Mouse (Mus musculus) lung, embryonic 15.5 days (tissue): ENCODE measurements around the gene Necap1. TPM values are rescaled to one million over a fixed set of nuclear protein-coding genes. Genes with fewer than 3 reads are reported as not detected.

Experiments used
- ATAC-seq: fragments of 200-750 bp; cut with Nextera tagmentation; 2 replicates; pipeline ENCODE4 v1.8.0; 2017; ENCODE audit warnings: moderate number of reproducible peaks, borderline replicate concordance; ENCODE audit not compliant: low FRiP score, low TSS enrichment; ENCODE audit errors: extremely low read depth
- H3K27ac ChIP-seq: fragments of 300-500 bp; sonication (generic); 2 replicates; pipeline ENCODE4 v1.5.1; 2015; ENCODE audit warnings: moderate library complexity, mild to moderate bottlenecking, inconsistent platforms
- H3K27me3 ChIP-seq: fragments of 300-500 bp; sonication (generic); 2 replicates; pipeline ENCODE4 v1.6.1; 2015; ENCODE audit warnings: inconsistent platforms
- H3K36me3 ChIP-seq: fragments of 300-500 bp; sonication (generic); 2 replicates; pipeline ENCODE4 v1.6.1; 2015; ENCODE audit warnings: inconsistent platforms
- H3K4me1 ChIP-seq: fragments of 300-500 bp; sonication (generic); 2 replicates; pipeline ENCODE4 v1.6.1; 2015; ENCODE audit warnings: inconsistent platforms
- H3K4me2 ChIP-seq: fragments of 300-500 bp; sonication (generic); 2 replicates; pipeline ENCODE4 v1.6.1; 2015; ENCODE audit warnings: inconsistent platforms, mild to moderate bottlenecking, moderate library complexity
- H3K4me3 ChIP-seq: fragments of 300-500 bp; sonication (generic); 2 replicates; pipeline ENCODE4 v1.5.1; 2015; ENCODE audit warnings: mild to moderate bottlenecking, inconsistent platforms
- H3K9ac ChIP-seq: fragments of 300-500 bp; sonication (generic); 2 replicates; pipeline ENCODE4 v1.6.1; 2015; ENCODE audit warnings: inconsistent platforms
- H3K9me3 ChIP-seq: fragments of 300-500 bp; sonication (generic); 2 replicates; pipeline ENCODE4 v1.6.1; 2016; ENCODE audit warnings: inconsistent platforms
- WGBS: fragments of 180-500 bp; shearing (Covaris S2); methylation state at CpG from one replicate; pipeline ENCODE4 v1.1.7; 2015; 5-methylcytosine and 5-hydroxymethylcytosine counted together
- polyA plus RNA-seq: library from polyadenylated mRNA; unstranded; fragments of >200 nt; fragmentation: Nextera tagmentation; extraction: Ambion mirVana; gene quantifications from 2 replicates; pipeline ENCODE4 v1.2.1, GENCODE M21; 2015

The Necap1 gene
- 46.0 and 48.1 TPM in 2 replicates for polyA plus RNA-seq

DNA sequence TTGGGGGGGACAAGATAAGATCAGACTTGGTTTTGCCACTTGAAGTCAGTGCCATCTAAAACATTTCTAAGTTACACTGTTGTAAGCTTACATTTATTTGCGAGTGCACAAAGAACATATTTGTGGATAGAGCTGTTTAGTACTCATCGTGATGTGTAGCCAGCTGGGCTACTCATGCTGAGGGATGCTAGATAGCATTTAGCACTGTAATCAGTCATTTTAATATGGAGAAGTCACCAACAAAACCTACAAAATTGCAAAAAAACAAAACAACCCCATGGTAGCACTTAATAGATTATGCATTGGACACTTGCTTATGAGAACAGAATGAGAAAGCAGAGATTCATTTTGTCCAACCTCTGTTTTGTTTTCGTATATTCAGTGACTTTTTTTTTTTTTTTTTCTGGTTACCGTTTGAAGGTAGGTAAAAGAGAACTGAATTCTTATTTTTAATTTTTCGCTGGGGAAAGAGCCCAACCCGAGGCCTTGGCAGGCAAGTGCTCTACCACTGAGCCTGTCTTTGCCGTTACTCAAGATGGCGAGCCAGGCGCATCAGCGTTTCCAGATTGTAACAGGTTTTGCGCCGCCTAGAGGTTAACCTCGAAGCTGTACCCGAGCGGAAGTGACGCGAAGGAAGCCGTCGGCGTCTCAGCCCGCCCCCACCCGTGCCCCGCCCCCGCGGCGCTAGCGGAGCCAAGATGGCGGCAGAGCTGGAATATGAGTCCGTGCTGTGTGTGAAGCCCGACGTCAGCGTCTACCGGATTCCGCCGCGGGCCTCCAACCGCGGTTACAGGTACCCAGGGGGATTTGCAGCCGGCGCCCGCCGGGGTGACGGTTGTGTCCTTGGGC, at the start of gene Necap1:
Necap1 (plus strand) TSS at position 604 of the 849 bp plus-strand sequence.
- Histone ChIP-seq H3K9me3 (no peaks in the 10 kb centered on the region), H3K4me2 (peak within 1 kb of the TSS; percentile 55), H3K36me3 (peaks cover 8% of the 10 kb centered on the region; the same call in 1 of the 2 replicates), H3K4me3 (peak within 1 kb of the TSS; percentile 93), H3K4me1 (peaks cover 11% of the 10 kb centered on the region), H3K9ac (peak within 1 kb of the TSS; percentile 92), H3K27ac (peak within 1 kb of the TSS; percentile 88), H3K27me3 (no peaks in the 10 kb centered on the region)
- ATAC-seq, result peak; percentile 96
- 7% methylated on average over 43 of the region's 43 CpGs for WGBS

- H3K27me3 ChIP-seq, result no peaks in the 10 kb centered on the region
- no peak overlapping the region for H3K4me3 ChIP-seq
- no peak overlapping the region for H3K9ac ChIP-seq
- 0 out of 2 replicates have a peak overlapping the region, but pooled peaks have one; percentile 9 for H3K4me2 ChIP-seq
- H3K9me3 ChIP-seq, result no peaks in the 10 kb centered on the region
- no peak for ATAC-seq
- peaks cover 52% of the 10 kb centered on the region for H3K4me1 ChIP-seq
- H3K27ac ChIP-seq, result no peak overlapping the region
- WGBS, result 80% methylated on average over 9 of the region's 9 CpGs
- H3K36me3 ChIP-seq, result peaks cover 15% of the 10 kb centered on the region
These were observed 49.1 kb upstream of the Necap1 start for GRCm38 (mm10) chr6:122825166-122825565.

- peak; percentile 89 for ATAC-seq
- no peaks in the 10 kb centered on the region for H3K27me3 ChIP-seq
- H3K4me1 ChIP-seq, result peaks cover 44% of the 10 kb centered on the region
- WGBS, result 2% methylated on average over 28 of the region's 29 CpGs
- no peaks in the 10 kb centered on the region for H3K9me3 ChIP-seq
- H3K9ac ChIP-seq, result peak overlapping the region; percentile 17; the same call in 1 of the 2 replicates
- peaks cover 15% of the 10 kb centered on the region for H3K36me3 ChIP-seq
- peak overlapping the region; percentile 38 for H3K4me3 ChIP-seq
- peak overlapping the region; percentile 83 for H3K27ac ChIP-seq
- H3K4me2 ChIP-seq, result peak overlapping the region; percentile 58
These were observed 48.1 kb upstream of the Necap1 start for GRCm38 (mm10) chr6:122825923-122826742.

- peaks cover 32% of the 10 kb centered on the region for H3K4me1 ChIP-seq
- peaks cover 18% of the 10 kb centered on the region for H3K36me3 ChIP-seq
- no peak for ATAC-seq
- H3K27ac ChIP-seq, result no peak overlapping the region
- H3K9me3 ChIP-seq, result no peaks in the 10 kb centered on the region
- H3K4me3 ChIP-seq, result no peak overlapping the region
- 48% methylated on average over 13 of the region's 13 CpGs for WGBS
- H3K9ac ChIP-seq, result no peak overlapping the region
- no peaks in the 10 kb centered on the region for H3K27me3 ChIP-seq
- no peak overlapping the region for H3K4me2 ChIP-seq
These were observed 46.2 kb upstream of the Necap1 start for GRCm38 (mm10) chr6:122828086-122828485.

- H3K27ac ChIP-seq, result no peak overlapping the region
- no peaks in the 10 kb centered on the region for H3K4me1 ChIP-seq
- H3K9me3 ChIP-seq, result no peaks in the 10 kb centered on the region
- 76% methylated on average over 7 of the region's 7 CpGs for WGBS
- no peak for ATAC-seq
- no peak overlapping the region for H3K9ac ChIP-seq
- no peak overlapping the region for H3K4me3 ChIP-seq
- H3K27me3 ChIP-seq, result no peaks in the 10 kb centered on the region
- no peak overlapping the region for H3K4me2 ChIP-seq
- H3K36me3 ChIP-seq, result peaks cover 49% of the 10 kb centered on the region
These were observed 41.4 kb upstream of the Necap1 start for GRCm38 (mm10) chr6:122832880-122833279.

DNA sequence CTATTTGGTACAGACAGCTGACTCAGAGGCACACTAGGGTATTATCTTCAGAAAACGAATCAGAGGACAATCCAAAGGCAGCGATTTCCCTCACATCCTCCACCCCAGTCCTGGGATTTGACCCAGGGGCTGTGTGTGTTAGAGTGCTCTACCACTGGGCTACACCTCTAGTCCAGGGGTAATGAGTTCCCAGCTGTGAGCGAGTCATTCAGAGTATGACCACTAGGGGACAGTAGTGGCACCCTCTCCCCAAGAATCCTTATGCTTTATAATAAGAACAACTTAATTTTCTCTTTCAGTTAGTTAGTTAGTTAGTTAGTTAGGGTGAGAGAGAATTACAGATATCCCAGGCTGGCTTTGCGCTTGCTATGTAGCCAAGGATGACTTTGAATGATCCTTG, 39.9 kb upstream of the Necap1 start:
- no peak; the same call in 1 of the 2 replicates for ATAC-seq

GRCm38 (mm10) chr6:122836974-122837373, 37.3 kb upstream of the Necap1 start:
- H3K4me3 ChIP-seq, result no peak overlapping the region
- no peaks in the 10 kb centered on the region for H3K4me1 ChIP-seq
- H3K27ac ChIP-seq, result no peak overlapping the region
- H3K4me2 ChIP-seq, result no peak overlapping the region
- H3K9me3 ChIP-seq, result no peaks in the 10 kb centered on the region
- no peak for ATAC-seq
- WGBS, result 97% methylated on average over 3 of the region's 3 CpGs
- H3K36me3 ChIP-seq, result peaks cover 71% of the 10 kb centered on the region
- H3K9ac ChIP-seq, result no peak overlapping the region
- no peaks in the 10 kb centered on the region for H3K27me3 ChIP-seq

More for the DNA sequence above, 39.9 kb upstream of the Necap1 start:
- no peak overlapping the region for H3K4me2 ChIP-seq
- no peaks in the 10 kb centered on the region for H3K4me1 ChIP-seq
- 70% methylated on average over 4 of the region's 4 CpGs for WGBS
- no peak overlapping the region for H3K9ac ChIP-seq
- H3K27ac ChIP-seq, result no peak overlapping the region
- H3K4me3 ChIP-seq, result no peak overlapping the region
- no peaks in the 10 kb centered on the region for H3K27me3 ChIP-seq
- H3K9me3 ChIP-seq, result no peaks in the 10 kb centered on the region
- H3K36me3 ChIP-seq, result peaks cover 52% of the 10 kb centered on the region

- H3K27ac ChIP-seq, result no peak overlapping the region
- ATAC-seq, result no peak
- H3K36me3 ChIP-seq, result peaks cover 67% of the 10 kb centered on the region
- no peaks in the 10 kb centered on the region for H3K4me1 ChIP-seq
- no peak overlapping the region for H3K9ac ChIP-seq
- H3K4me3 ChIP-seq, result no peak overlapping the region
- no peaks in the 10 kb centered on the region for H3K27me3 ChIP-seq
- H3K9me3 ChIP-seq, result no peaks in the 10 kb centered on the region
- WGBS, result 97% methylated on average over 5 of the region's 5 CpGs
- no peak overlapping the region for H3K4me2 ChIP-seq
These were observed 36.7 kb upstream of the Necap1 start for GRCm38 (mm10) chr6:122837539-122837938.

GRCm38 (mm10) chr6:122843759-122844158, 30.5 kb upstream of the Necap1 start:
- Histone ChIP-seq H3K9me3 (no peaks in the 10 kb centered on the region), H3K27me3 (no peaks in the 10 kb centered on the region), H3K4me1 (no peaks in the 10 kb centered on the region), H3K36me3 (peaks cover 40% of the 10 kb centered on the region), H3K9ac (no peak overlapping the region), H3K4me3 (no peak overlapping the region), H3K27ac (no peak overlapping the region), H3K4me2 (no peak overlapping the region)
- no peak for ATAC-seq
- WGBS, result 56% methylated on average over 6 of the region's 6 CpGs

- Histone ChIP-seq H3K4me3 (no peak overlapping the region), H3K27ac (no peak overlapping the region), H3K27me3 (no peaks in the 10 kb centered on the region), H3K4me2 (no peak overlapping the region), H3K36me3 (no peaks in the 10 kb centered on the region), H3K9me3 (no peaks in the 10 kb centered on the region), H3K9ac (no peak overlapping the region), H3K4me1 (no peaks in the 10 kb centered on the region)
- no peak for ATAC-seq
- WGBS, result 58% methylated on average over 2 of the region's 2 CpGs
These were observed 21.6 kb upstream of the Necap1 start for GRCm38 (mm10) chr6:122852696-122853095.

DNA sequence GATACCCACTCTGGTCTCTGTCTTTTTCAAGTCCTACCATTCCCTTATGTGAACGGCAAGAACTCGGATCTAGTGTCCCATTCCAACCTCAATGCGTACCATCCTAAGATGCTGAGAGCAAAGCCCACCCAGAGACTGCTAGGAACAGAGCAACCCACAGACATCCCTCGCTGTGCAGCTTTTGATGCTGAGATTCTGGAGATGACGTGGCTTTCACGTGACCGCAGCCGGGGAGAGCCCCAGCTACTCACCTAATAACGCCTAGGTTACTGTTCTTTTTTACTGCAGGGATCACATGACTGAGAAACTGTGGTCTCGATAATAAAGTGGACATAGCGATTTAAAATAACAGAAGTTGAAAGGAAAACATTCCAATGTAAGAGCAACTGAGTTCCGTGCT, 19.7 kb upstream of the Necap1 start:
- Histone ChIP-seq H3K27me3 (no peaks in the 10 kb centered on the region), H3K9ac (no peak overlapping the region), H3K27ac (no peak overlapping the region), H3K4me2 (no peak overlapping the region), H3K4me1 (no peaks in the 10 kb centered on the region), H3K4me3 (no peak overlapping the region), H3K36me3 (no peaks in the 10 kb centered on the region), H3K9me3 (no peaks in the 10 kb centered on the region)
- 71% methylated on average over 12 of the region's 12 CpGs for WGBS
- ATAC-seq, result no peak

DNA sequence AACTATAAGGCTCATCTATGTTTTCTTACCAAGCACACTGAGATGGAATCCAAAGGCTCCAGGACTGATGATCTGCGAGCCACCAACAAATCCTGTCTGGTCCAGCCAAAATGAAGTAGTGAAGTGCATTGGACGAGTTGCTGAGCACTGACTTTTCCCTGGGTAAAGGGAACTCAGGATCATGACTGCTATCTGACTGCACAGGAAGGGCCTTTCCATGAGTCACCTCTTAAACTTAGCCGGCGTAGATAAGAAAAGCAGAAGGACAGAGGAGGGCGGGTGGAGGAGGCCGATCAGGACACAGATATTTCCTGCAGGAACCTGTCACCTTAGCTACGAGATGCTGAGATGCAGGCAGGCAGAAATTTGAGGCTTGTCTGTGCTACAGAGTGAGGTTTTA, 18.3 kb upstream of the Necap1 start, which contains the start of gene C3ar1:
C3ar1 (minus strand) TSS at position 207 of the 400 bp plus-strand sequence.
- no peaks in the 10 kb centered on the region for H3K4me1 ChIP-seq
- H3K36me3 ChIP-seq, result no peaks in the 10 kb centered on the region
- no peak within 1 kb of the TSS for H3K4me3 ChIP-seq
- H3K27me3 ChIP-seq, result no peaks in the 10 kb centered on the region
- H3K27ac ChIP-seq, result no peak within 1 kb of the TSS
- H3K4me2 ChIP-seq, result no peak within 1 kb of the TSS
- no peaks in the 10 kb centered on the region for H3K9me3 ChIP-seq
- WGBS, result 37% methylated on average over 7 of the region's 7 CpGs
- no peak within 1 kb of the TSS for H3K9ac ChIP-seq
- ATAC-seq, result no peak
